Mouse (Mus musculus) heart, embryonic 16.5 days (tissue): Measurements from ENCODE around the gene Gm49394. TPM values are rescaled to one million over a fixed set of nuclear protein-coding genes. Genes with fewer than 3 reads are reported as not detected.

ENCODE experiments used
- ATAC-seq: fragments of 200-750 bp; cut with Nextera tagmentation; replicated peaks from 2 replicates; pipeline ENCODE4 v1.8.0; 2017; ENCODE audit warnings: moderate number of reproducible peaks; ENCODE audit not compliant: insufficient read depth, low FRiP score; ENCODE audit errors: extremely low read depth
- H3K27ac ChIP-seq: fragments of 300-500 bp; sonication (generic); 2 replicates; pipeline ENCODE4 v1.5.1; 2014; ENCODE audit warnings: mild to moderate bottlenecking, low read length, control low read depth, moderate library complexity
- H3K27me3 ChIP-seq: fragments of 300-500 bp; sonication (generic); 2 replicates; pipeline ENCODE4 v1.6.1; 2014; ENCODE audit warnings: low read length, mixed read lengths; ENCODE audit not compliant: control insufficient read depth, insufficient read depth
- H3K36me3 ChIP-seq: fragments of 300-500 bp; sonication (generic); 2 replicates; pipeline ENCODE4 v1.6.1; 2014; ENCODE audit not compliant: control insufficient read depth, insufficient read depth
- H3K4me1 ChIP-seq: fragments of 300-500 bp; sonication (generic); 2 replicates; pipeline ENCODE4 v1.6.1; 2014; ENCODE audit warnings: low read length, mixed read lengths; ENCODE audit not compliant: control insufficient read depth, insufficient read depth
- H3K4me2 ChIP-seq: fragments of 300-500 bp; sonication (generic); 2 replicates; pipeline ENCODE4 v1.6.1; 2014; ENCODE audit warnings: low read depth, mild to moderate bottlenecking, control low read depth, low read length
- H3K4me3 ChIP-seq: fragments of 300-500 bp; sonication (generic); 2 replicates; pipeline ENCODE4 v1.5.1; 2014; ENCODE audit warnings: mild to moderate bottlenecking, control low read depth, low read length
- H3K9ac ChIP-seq: fragments of 300-500 bp; sonication (generic); 2 replicates; pipeline ENCODE4 v1.6.1; 2014; ENCODE audit warnings: low read length, control low read depth
- H3K9me3 ChIP-seq: fragments of 300-500 bp; sonication (generic); replicated peaks from 2 replicates; pipeline ENCODE4 v1.6.1; 2016; ENCODE audit warnings: low read length; ENCODE audit not compliant: control insufficient read depth
- WGBS: fragments of 180-500 bp; shearing (Covaris S2); extraction: QIAGEN DNeasy Blood & Tissue Kit; methylation state at CpG from one replicate; pipeline ENCODE4 v1.1.7; 2014; 5-methylcytosine and 5-hydroxymethylcytosine counted together
- polyA plus RNA-seq: library from polyadenylated mRNA; unstranded; fragments of >200 nt; fragmentation: Nextera tagmentation; extraction: Ambion mirVana; gene quantifications from 2 replicates; pipeline ENCODE4 v1.2.1, GENCODE M21; 2015

Gm49394 gene
- polyA plus RNA-seq: 0.32 TPM in 1 of 2 replicates, not detected in the other

DNA sequence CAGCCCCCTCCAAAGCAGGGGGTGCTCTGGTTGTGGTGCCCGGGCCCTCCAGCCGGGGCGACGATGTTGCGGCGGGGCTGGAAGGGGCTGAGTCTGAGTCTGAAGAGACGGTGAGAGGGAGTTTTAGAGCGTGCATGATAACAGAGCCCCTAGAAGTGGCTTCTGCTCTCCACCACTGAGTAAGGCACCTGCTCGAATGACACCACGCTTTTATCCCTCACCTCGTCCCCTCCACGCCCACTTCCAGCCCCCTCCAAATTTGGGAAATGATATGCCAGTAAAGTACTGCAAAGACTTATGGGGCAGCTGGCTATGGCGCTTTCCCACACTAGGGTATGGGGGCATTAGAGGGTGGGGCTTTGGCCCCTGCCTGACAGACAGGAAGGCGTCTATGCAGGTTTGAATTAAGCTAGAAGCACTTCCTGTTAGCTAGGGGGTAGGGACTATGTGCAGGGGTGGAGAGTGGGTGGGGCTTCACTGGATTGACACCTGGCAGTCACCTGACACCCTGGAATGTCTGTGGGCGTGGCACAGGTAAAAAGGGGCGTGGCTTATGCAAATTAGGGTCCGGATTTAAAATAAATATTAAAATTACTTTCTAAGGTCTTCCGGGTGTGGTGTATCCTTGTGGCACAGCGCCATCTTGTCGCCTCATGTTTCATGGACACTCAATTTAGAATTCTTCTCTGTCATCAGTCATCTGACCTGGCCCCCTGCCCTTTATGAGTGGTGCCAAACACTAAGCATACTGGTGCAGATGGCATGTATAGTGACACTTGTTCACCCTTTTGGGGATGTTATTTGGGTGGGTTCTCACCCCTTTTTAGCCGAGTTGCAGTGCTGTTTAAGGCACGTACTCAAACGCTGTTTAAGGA, at the start of gene Gm49394:
TSS of gene Gm49394 (minus strand) at position 192 of the 875 bp plus-strand sequence.
- H3K9ac ChIP-seq: no peak within 1 kb of the TSS
- H3K27ac ChIP-seq: no peak within 1 kb of the TSS
- peaks cover 21% of the 10 kb centered on the region for H3K36me3 ChIP-seq
- H3K4me1 ChIP-seq: no peaks in the 10 kb centered on the region
- H3K27me3 ChIP-seq: peaks cover 16% of the 10 kb centered on the region
- H3K9me3 ChIP-seq: peaks cover 33% of the 10 kb centered on the region
- H3K4me3 ChIP-seq: no peak within 1 kb of the TSS
- no peak for ATAC-seq
- no peak within 1 kb of the TSS for H3K4me2 ChIP-seq
- 82% methylated on average over 23 of the region's 23 CpGs for WGBS

DNA sequence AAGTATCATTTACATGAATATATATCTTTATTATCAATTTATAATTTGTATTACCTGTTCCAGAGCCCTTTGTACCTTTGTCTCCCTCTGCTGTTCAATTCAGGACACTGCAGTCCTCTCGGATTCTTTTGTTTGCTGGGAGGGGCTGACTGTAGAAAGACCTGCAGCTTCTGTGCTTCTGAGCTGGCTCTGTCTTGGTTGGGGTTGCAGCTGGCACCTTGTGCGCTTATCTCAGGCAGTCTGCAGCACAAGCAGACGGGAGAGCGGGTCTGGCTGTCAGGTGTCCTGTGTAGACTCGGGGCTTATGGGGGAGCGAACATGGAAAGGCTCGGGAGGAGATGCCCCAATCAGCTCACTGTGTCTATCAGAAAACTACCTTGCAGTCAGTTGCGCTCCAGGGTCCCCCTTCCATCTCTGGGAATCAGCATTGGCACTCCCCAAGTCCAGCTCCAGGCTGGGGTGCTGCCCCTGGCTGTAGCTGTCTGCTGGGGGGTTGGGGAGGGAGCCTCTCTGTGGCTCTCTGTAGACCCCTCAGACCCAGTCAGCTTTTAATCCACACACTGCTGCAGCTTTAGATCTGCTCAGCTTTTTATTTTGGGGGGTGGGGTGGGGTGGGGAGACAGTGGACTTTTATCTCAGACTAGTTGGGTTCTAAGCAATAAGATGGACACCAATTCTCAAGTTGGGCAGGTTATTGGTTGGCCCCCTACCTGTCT, 45.2 kb upstream of the Gm49394 start:
- peak overlapping the region; percentile 21; the same call in 1 of the 2 replicates for H3K4me3 ChIP-seq
- no peaks in the 10 kb centered on the region for H3K36me3 ChIP-seq
- no peaks in the 10 kb centered on the region for H3K27me3 ChIP-seq
- no peak overlapping the region for H3K27ac ChIP-seq
- 0 out of 2 replicates have a peak overlapping the region, but pooled peaks have one; percentile 24 for H3K9ac ChIP-seq
- no peak for ATAC-seq
- 13% methylated on average over 8 of the region's 8 CpGs for WGBS
- H3K9me3 ChIP-seq: no peaks in the 10 kb centered on the region
- peak overlapping the region; percentile 51 for H3K4me2 ChIP-seq
- H3K4me1 ChIP-seq: no peaks in the 10 kb centered on the region

DNA sequence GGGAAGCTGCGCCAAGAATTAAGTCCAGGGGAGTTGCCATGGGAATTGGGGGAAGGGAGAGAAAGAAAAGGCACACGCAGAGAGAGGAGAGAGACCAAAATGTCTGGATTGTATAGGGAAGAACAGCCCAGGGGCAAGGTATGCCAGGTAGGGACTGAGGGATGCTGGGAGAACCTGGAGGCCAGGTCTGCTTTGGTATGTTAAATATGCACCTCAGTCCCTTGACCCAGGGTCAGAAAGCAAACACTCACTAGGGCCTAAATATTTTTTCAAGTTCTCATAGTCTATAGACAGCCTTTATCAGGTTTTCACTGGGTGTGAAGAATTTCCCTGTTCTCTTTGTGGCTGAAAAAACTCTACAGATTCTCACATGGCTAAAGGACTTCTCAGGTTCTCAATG, 37.1 kb upstream of the Gm49394 start:
- ATAC-seq: no peak
- 79% methylated on average over 2 of the region's 2 CpGs for WGBS
- no peaks in the 10 kb centered on the region for H3K27me3 ChIP-seq
- no peaks in the 10 kb centered on the region for H3K36me3 ChIP-seq
- H3K4me1 ChIP-seq: no peaks in the 10 kb centered on the region
- no peak overlapping the region for H3K9ac ChIP-seq
- no peak overlapping the region for H3K4me2 ChIP-seq
- no peak overlapping the region for H3K4me3 ChIP-seq
- H3K27ac ChIP-seq: no peak overlapping the region
- no peaks in the 10 kb centered on the region for H3K9me3 ChIP-seq

DNA sequence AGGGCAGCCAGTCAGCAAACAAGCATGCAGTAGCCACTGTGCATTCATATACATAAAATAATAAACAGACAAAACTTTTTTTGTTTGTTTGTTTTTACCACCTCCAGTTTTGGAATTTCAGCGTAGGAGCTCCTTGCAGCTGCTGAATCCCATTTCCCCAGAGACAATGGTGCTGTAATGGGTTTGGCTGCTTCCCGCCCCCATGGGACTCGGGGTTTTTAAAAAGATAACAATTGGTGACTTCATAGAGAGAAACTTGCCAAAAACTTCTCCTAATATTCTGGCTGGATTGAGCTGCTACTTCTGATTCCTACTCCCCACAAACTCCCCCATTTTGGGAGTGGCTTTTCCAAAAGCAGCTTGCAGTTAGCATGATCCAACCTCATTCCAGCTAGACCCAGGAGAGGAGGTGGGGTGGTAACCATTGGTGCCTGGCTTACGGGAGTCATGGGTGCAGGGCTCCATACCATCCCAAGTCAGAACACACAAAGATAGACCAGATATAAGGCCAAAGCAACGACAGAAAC, 29.7 kb upstream of the Gm49394 start:
- Histone ChIP-seq H3K36me3 (no peaks in the 10 kb centered on the region), H3K4me2 (no peak overlapping the region), H3K4me3 (no peak overlapping the region), H3K9ac (no peak overlapping the region), H3K4me1 (no peaks in the 10 kb centered on the region), H3K27ac (no peak overlapping the region), H3K9me3 (no peaks in the 10 kb centered on the region), H3K27me3 (no peaks in the 10 kb centered on the region)
- 53% methylated on average over 5 of the region's 5 CpGs for WGBS
- no peak; the same call in 1 of the 2 replicates for ATAC-seq

DNA sequence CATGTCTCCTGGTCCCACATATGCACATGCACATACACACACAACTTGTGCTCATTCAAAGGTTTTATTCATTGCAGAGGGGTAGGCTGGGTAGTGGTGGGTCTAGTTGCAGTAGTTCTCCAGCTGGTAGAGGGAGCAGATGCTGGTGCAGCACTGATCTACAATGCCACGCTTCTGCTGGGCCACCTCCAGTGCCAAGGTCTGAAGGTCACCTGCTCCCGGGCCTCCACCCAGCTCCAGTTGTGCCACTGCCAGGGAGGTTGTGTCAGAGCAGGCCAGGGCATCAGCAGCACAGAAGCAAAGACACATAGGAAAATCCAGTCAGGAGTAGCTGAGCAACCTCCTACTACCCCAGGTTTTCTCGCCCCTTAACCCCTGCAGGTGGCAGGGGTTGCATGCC, 8.9 kb upstream of the Gm49394 start:
- Histone ChIP-seq H3K36me3 (no peaks in the 10 kb centered on the region), H3K4me2 (no peak overlapping the region), H3K4me1 (peaks cover 3% of the 10 kb centered on the region; the same call in 1 of the 2 replicates), H3K9me3 (no peaks in the 10 kb centered on the region), H3K27ac (no peak overlapping the region), H3K27me3 (no peaks in the 10 kb centered on the region), H3K4me3 (no peak overlapping the region), H3K9ac (no peak overlapping the region)
- 81% methylated on average over 3 of the region's 3 CpGs for WGBS
- no peak for ATAC-seq

DNA sequence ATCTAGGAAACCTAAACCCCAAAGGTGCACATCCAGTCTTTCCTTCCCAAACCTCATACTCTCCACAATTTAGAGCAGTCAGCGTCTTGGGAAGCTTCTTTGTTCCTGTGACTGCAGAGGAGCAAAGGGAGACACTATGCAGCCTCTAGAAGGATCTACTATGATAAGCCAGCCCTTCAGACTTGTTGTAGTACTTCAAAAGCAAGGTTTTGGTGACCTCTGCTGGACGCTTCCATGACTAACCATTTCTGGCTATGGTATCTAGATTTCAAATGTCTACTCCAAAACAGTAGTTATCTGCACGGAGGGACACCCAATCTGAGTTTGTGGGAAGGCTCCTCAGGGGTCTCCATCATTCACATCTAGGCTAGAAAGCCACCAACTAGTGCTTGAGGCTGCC, 5.9 kb upstream of the Gm49394 start:
- peaks cover 3% of the 10 kb centered on the region; the same call in 1 of the 2 replicates for H3K4me1 ChIP-seq
- no peak for ATAC-seq
- peaks cover 14% of the 10 kb centered on the region for H3K9me3 ChIP-seq
- WGBS: 7% methylated on average over 3 of the region's 3 CpGs
- H3K27me3 ChIP-seq: no peaks in the 10 kb centered on the region
- peaks cover 5% of the 10 kb centered on the region; the same call in 1 of the 2 replicates for H3K36me3 ChIP-seq
- H3K4me3 ChIP-seq: no peak overlapping the region
- no peak overlapping the region for H3K9ac ChIP-seq
- H3K27ac ChIP-seq: no peak overlapping the region
- H3K4me2 ChIP-seq: no peak overlapping the region

DNA sequence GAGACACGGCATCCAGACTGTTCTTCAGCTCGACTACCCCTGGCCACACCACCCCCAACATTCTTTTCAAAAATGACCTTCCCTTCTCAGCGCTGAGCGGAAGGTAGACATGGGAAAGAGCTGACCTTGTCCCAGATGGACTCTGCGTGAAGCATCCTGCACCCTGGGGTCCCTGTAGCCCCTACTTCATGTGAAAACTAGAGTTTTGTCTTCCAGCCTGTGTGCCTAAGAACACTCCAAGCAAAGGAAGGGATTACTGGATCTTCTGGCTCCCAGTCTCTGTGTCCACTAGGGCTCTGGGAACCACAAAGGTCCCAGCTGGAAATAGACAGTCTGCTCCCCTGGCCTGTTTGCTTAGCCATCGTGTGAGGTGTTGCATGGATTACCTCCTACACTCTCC, 5.4 kb upstream of the Gm49394 start:
- Histone ChIP-seq H3K4me1 (peaks cover 3% of the 10 kb centered on the region; the same call in 1 of the 2 replicates), H3K4me2 (no peak overlapping the region), H3K27me3 (no peaks in the 10 kb centered on the region), H3K4me3 (no peak overlapping the region), H3K9ac (no peak overlapping the region), H3K27ac (no peak overlapping the region), H3K36me3 (peaks cover 8% of the 10 kb centered on the region; the same call in 1 of the 2 replicates), H3K9me3 (peaks cover 19% of the 10 kb centered on the region)
- no peak for ATAC-seq
- WGBS: 65% methylated on average over 6 of the region's 6 CpGs

DNA sequence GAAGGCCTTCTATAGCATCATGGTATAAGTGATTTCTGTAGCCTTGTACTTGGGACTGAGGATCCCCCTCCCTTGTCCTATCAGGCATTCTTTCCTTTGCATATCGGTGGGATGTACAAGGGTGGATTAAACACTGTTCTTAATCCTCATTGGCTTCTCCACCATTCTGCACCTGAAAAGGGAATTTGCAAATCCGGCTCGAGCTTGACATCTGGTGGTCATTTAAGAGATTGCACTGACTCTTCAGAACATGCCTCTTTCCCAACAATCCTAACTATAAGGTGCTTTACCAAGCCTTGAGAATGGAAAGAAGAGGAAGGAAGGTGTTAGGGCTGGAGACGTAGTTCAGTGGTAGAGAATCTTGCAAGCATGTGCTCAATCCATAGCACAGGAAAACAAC, 2.4 kb upstream of the Gm49394 start:
- ATAC-seq: no peak
- no peak overlapping the region for H3K27ac ChIP-seq
- H3K9ac ChIP-seq: no peak overlapping the region
- WGBS: 10% methylated on average over 4 of the region's 4 CpGs
- no peaks in the 10 kb centered on the region for H3K27me3 ChIP-seq
- H3K4me1 ChIP-seq: peaks cover 3% of the 10 kb centered on the region; the same call in 1 of the 2 replicates
- no peak overlapping the region for H3K4me3 ChIP-seq
- H3K4me2 ChIP-seq: no peak overlapping the region
- peaks cover 21% of the 10 kb centered on the region for H3K36me3 ChIP-seq
- peaks cover 33% of the 10 kb centered on the region for H3K9me3 ChIP-seq
